Mouse (Mus musculus) hindbrain, embryonic 13.5 days (tissue): ENCODE measurements around the gene Adgre5. TPM values are rescaled to one million over a fixed set of nuclear protein-coding genes. Genes with fewer than 3 reads are reported as not detected.

Source experiments
- ATAC-seq: fragments of 200-750 bp; cut with Nextera tagmentation; 2 replicates; pipeline ENCODE4 v1.8.0; 2017; ENCODE audit warnings: moderate TSS enrichment; ENCODE audit not compliant: low FRiP score
- H3K27ac ChIP-seq: fragments of 300-500 bp; sonication (generic); 2 replicates; pipeline ENCODE4 v1.5.1; 2015; ENCODE audit warnings: inconsistent platforms, mild to moderate bottlenecking, moderate library complexity
- H3K27me3 ChIP-seq: fragments of 300-500 bp; sonication (generic); 2 replicates; pipeline ENCODE4 v1.6.1; 2015; ENCODE audit warnings: mild to moderate bottlenecking, inconsistent platforms
- H3K36me3 ChIP-seq: fragments of 300-500 bp; sonication (generic); 2 replicates; pipeline ENCODE4 v1.6.1; 2015; ENCODE audit warnings: mild to moderate bottlenecking, inconsistent platforms
- H3K4me1 ChIP-seq: fragments of 300-500 bp; sonication (generic); replicated peaks from 2 replicates; pipeline ENCODE4 v1.6.1; 2015; ENCODE audit warnings: inconsistent platforms
- H3K4me2 ChIP-seq: fragments of 300-500 bp; sonication (generic); 2 replicates; pipeline ENCODE4 v1.6.1; 2015; ENCODE audit warnings: inconsistent platforms, mild to moderate bottlenecking, moderate library complexity
- H3K4me3 ChIP-seq: fragments of 300-500 bp; sonication (generic); 2 replicates; pipeline ENCODE4 v1.5.1; 2015; ENCODE audit warnings: mild to moderate bottlenecking, inconsistent platforms
- H3K9ac ChIP-seq: fragments of 300-500 bp; sonication (generic); 2 replicates; pipeline ENCODE4 v1.6.1; 2015; ENCODE audit warnings: mild to moderate bottlenecking, inconsistent platforms
- H3K9me3 ChIP-seq: fragments of 300-500 bp; sonication (generic); 2 replicates; pipeline ENCODE4 v1.6.1; 2016; ENCODE audit warnings: inconsistent platforms
- WGBS: fragments of 180-500 bp; shearing (Covaris S2); methylation state at CpG from one replicate; pipeline ENCODE4 v1.1.7; 2015; 5-methylcytosine and 5-hydroxymethylcytosine counted together
- polyA plus RNA-seq: library from polyadenylated mRNA; unstranded; fragments of >200 nt; fragmentation: Nextera tagmentation; extraction: Ambion mirVana; gene quantifications from 2 replicates; pipeline ENCODE4 v1.2.1, GENCODE M21; 2015

Adgre5 gene
- polyA plus RNA-seq, 1 experiment from 2014 or later, result 13.0 TPM

- Histone ChIP-seq H3K27me3 (peaks cover 27% of the 10 kb centered on the region), H3K36me3 (no peaks in the 10 kb centered on the region), H3K4me3 (no peak overlapping the region), H3K27ac (no peak overlapping the region), H3K4me1 (peaks cover 10% of the 10 kb centered on the region), H3K9me3 (no peaks in the 10 kb centered on the region), H3K4me2 (no peak overlapping the region), H3K9ac (no peak overlapping the region)
- 77% methylated on average over 7 of the region's 7 CpGs for WGBS
- no peak for ATAC-seq
Measured at GRCm38 (mm10) chr8:83769720-83770119, 28.6 kb upstream of the Adgre5 start.

GRCm38 (mm10) chr8:83768526-83768925 is 27.4 kb upstream of the Adgre5 start:
- Histone ChIP-seq H3K27me3 (peaks cover 19% of the 10 kb centered on the region), H3K4me2 (no peak overlapping the region), H3K9ac (no peak overlapping the region), H3K27ac (no peak overlapping the region), H3K4me3 (no peak overlapping the region), H3K9me3 (no peaks in the 10 kb centered on the region), H3K36me3 (no peaks in the 10 kb centered on the region), H3K4me1 (peaks cover 10% of the 10 kb centered on the region)
- WGBS, result 66% methylated on average over 5 of the region's 5 CpGs
- ATAC-seq, result no peak

GRCm38 (mm10) chr8:83767442-83767841 is 26.3 kb upstream of the Adgre5 start:
- no peaks in the 10 kb centered on the region for H3K36me3 ChIP-seq
- H3K9ac ChIP-seq, result no peak overlapping the region
- H3K9me3 ChIP-seq, result no peaks in the 10 kb centered on the region
- peaks cover 1% of the 10 kb centered on the region for H3K4me1 ChIP-seq
- ATAC-seq, result no peak
- H3K27me3 ChIP-seq, result peaks cover 8% of the 10 kb centered on the region
- H3K4me3 ChIP-seq, result no peak overlapping the region
- 93% methylated on average over 4 of the region's 4 CpGs for WGBS
- no peak overlapping the region for H3K27ac ChIP-seq
- H3K4me2 ChIP-seq, result no peak overlapping the region

- no peak for ATAC-seq
- H3K9me3 ChIP-seq, result no peaks in the 10 kb centered on the region
- H3K36me3 ChIP-seq, result no peaks in the 10 kb centered on the region
- no peak overlapping the region for H3K4me3 ChIP-seq
- no peak overlapping the region for H3K4me2 ChIP-seq
- 0 out of 2 replicates have a peak, but pooled peaks cover 2% of the 10 kb centered on the region for H3K27me3 ChIP-seq
- H3K4me1 ChIP-seq, result no peaks in the 10 kb centered on the region
- H3K9ac ChIP-seq, result no peak overlapping the region
- no peak overlapping the region for H3K27ac ChIP-seq
Measured at GRCm38 (mm10) chr8:83765663-83766062, 24.5 kb upstream of the Adgre5 start.

GRCm38 (mm10) chr8:83764717-83765116 is 23.6 kb upstream of the Adgre5 start:
- H3K4me1 ChIP-seq, result no peaks in the 10 kb centered on the region
- H3K9me3 ChIP-seq, result no peaks in the 10 kb centered on the region
- H3K27me3 ChIP-seq, result no peaks in the 10 kb centered on the region
- H3K27ac ChIP-seq, result no peak overlapping the region
- WGBS, result 93% methylated on average over 2 of the region's 2 CpGs
- no peaks in the 10 kb centered on the region for H3K36me3 ChIP-seq
- H3K4me3 ChIP-seq, result no peak overlapping the region
- no peak overlapping the region for H3K9ac ChIP-seq
- no peak overlapping the region for H3K4me2 ChIP-seq
- ATAC-seq, result no peak

- no peak for ATAC-seq
- Histone ChIP-seq H3K4me3 (no peak overlapping the region), H3K4me1 (no peaks in the 10 kb centered on the region), H3K9ac (no peak overlapping the region), H3K9me3 (no peaks in the 10 kb centered on the region), H3K27me3 (no peaks in the 10 kb centered on the region), H3K4me2 (no peak overlapping the region), H3K27ac (no peak overlapping the region), H3K36me3 (no peaks in the 10 kb centered on the region)
- 93% methylated on average over 8 of the region's 8 CpGs for WGBS
Measured at GRCm38 (mm10) chr8:83764116-83764515, 23.0 kb upstream of the Adgre5 start.

- Histone ChIP-seq H3K9ac (no peak overlapping the region), H3K4me2 (no peak overlapping the region), H3K4me3 (no peak overlapping the region), H3K4me1 (no peaks in the 10 kb centered on the region), H3K27me3 (no peaks in the 10 kb centered on the region), H3K36me3 (no peaks in the 10 kb centered on the region), H3K9me3 (peaks cover 3% of the 10 kb centered on the region; the same call in 1 of the 2 replicates), H3K27ac (no peak overlapping the region)
- ATAC-seq, result no peak
- 81% methylated on average over 2 of the region's 2 CpGs for WGBS
Measured at GRCm38 (mm10) chr8:83759231-83759759, 18.2 kb upstream of the Adgre5 start.

- no peaks in the 10 kb centered on the region for H3K27me3 ChIP-seq
- no peak for ATAC-seq
- no peak overlapping the region for H3K27ac ChIP-seq
- H3K36me3 ChIP-seq, result no peaks in the 10 kb centered on the region
- no peak overlapping the region for H3K4me2 ChIP-seq
- H3K9me3 ChIP-seq, result peaks cover 3% of the 10 kb centered on the region; the same call in 1 of the 2 replicates
- no peak overlapping the region for H3K9ac ChIP-seq
- WGBS, result 66% methylated on average over 5 of the region's 5 CpGs
- no peak overlapping the region for H3K4me3 ChIP-seq
- H3K4me1 ChIP-seq, result no peaks in the 10 kb centered on the region
Measured at GRCm38 (mm10) chr8:83758298-83758697, 17.2 kb upstream of the Adgre5 start.

GRCm38 (mm10) chr8:83757084-83757607 is 16.0 kb upstream of the Adgre5 start:
- Histone ChIP-seq H3K36me3 (no peaks in the 10 kb centered on the region), H3K4me3 (no peak overlapping the region), H3K9ac (no peak overlapping the region), H3K27me3 (no peaks in the 10 kb centered on the region), H3K4me2 (no peak overlapping the region), H3K9me3 (peaks cover 3% of the 10 kb centered on the region; the same call in 1 of the 2 replicates), H3K27ac (no peak overlapping the region), H3K4me1 (no peaks in the 10 kb centered on the region)
- 92% methylated on average over 6 of the region's 6 CpGs for WGBS
- ATAC-seq, result no peak

- Histone ChIP-seq H3K27me3 (no peaks in the 10 kb centered on the region), H3K9me3 (peaks cover 3% of the 10 kb centered on the region; the same call in 1 of the 2 replicates), H3K36me3 (no peaks in the 10 kb centered on the region), H3K9ac (no peak overlapping the region), H3K4me3 (no peak overlapping the region), H3K27ac (no peak overlapping the region), H3K4me1 (no peaks in the 10 kb centered on the region), H3K4me2 (no peak overlapping the region)
- WGBS, result 97% methylated on average over 3 of the region's 3 CpGs
- ATAC-seq, result no peak
Measured at GRCm38 (mm10) chr8:83756273-83756672, 15.1 kb upstream of the Adgre5 start.

GRCm38 (mm10) chr8:83754149-83754548 is 13.0 kb upstream of the Adgre5 start:
- Histone ChIP-seq H3K27me3 (0 out of 2 replicates have a peak, but pooled peaks cover 2% of the 10 kb centered on the region), H3K9ac (no peak overlapping the region), H3K36me3 (no peaks in the 10 kb centered on the region), H3K4me3 (no peak overlapping the region), H3K9me3 (peaks cover 3% of the 10 kb centered on the region; the same call in 1 of the 2 replicates), H3K27ac (no peak overlapping the region), H3K4me1 (no peaks in the 10 kb centered on the region), H3K4me2 (no peak overlapping the region)
- ATAC-seq, result no peak
- 53% methylated on average over 2 of the region's 3 CpGs for WGBS

- Histone ChIP-seq H3K27me3 (peaks cover 18% of the 10 kb centered on the region), H3K4me2 (no peak overlapping the region), H3K9ac (no peak overlapping the region), H3K4me3 (no peak overlapping the region), H3K4me1 (peaks cover 16% of the 10 kb centered on the region), H3K36me3 (no peaks in the 10 kb centered on the region), H3K9me3 (no peaks in the 10 kb centered on the region), H3K27ac (no peak overlapping the region)
- WGBS, result 89% methylated on average over 9 of the region's 9 CpGs
- no peak for ATAC-seq
Measured at GRCm38 (mm10) chr8:83749265-83749664, 8.1 kb upstream of the Adgre5 start.

- no peaks in the 10 kb centered on the region for H3K9me3 ChIP-seq
- H3K9ac ChIP-seq, result no peak overlapping the region
- 39% methylated on average over 3 of the region's 3 CpGs for WGBS
- no peak overlapping the region for H3K4me3 ChIP-seq
- no peak for ATAC-seq
- H3K4me1 ChIP-seq, result peaks cover 16% of the 10 kb centered on the region
- peaks cover 23% of the 10 kb centered on the region for H3K27me3 ChIP-seq
- H3K27ac ChIP-seq, result no peak overlapping the region
- no peaks in the 10 kb centered on the region for H3K36me3 ChIP-seq
- H3K4me2 ChIP-seq, result no peak overlapping the region
Measured at GRCm38 (mm10) chr8:83748708-83749107, 7.6 kb upstream of the Adgre5 start.
